Mouse (Mus musculus): ENCODE measurements around the gene Cmah. TPM values are rescaled to one million over a fixed set of nuclear protein-coding genes. Genes with fewer than 3 reads are reported as not detected.

The Cmah gene
- polyA plus RNA-seq, 1 experiment from 2014 or later, result 0.43 TPM

DNA sequence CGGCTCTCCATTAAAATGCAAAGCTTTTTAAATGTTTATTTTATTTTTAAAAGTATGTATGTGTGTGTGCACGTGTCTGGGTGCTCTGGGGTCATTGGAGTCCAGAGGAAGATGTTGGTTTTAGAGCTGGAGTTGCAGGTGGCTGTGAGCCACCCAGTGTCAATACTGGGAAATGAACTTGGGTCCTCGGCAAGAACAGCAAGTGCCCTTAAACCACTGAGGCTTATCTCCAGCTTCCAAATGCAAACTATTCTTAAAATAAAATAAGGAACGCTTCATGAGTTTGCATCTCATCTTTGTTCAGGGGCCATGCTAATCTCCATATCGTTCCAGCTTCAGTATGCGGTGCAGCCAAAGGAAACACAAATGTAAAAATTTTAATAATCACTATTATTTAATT lies 159.2 kb downstream of the Cmah start:
- Histone ChIP-seq H3K27ac (ENCODE audit: low read depth, low read length) (no peak overlapping the region), H3K4me2 (replicated peaks; ENCODE audit: low read depth, low read length) (no peak overlapping the region), H3K27me3 (ENCODE audit: control insufficient read depth, insufficient read depth, low read length) (no peaks in the 10 kb centered on the region), H3K36me3 (ENCODE audit: control insufficient read depth, insufficient read depth, low read length) (no peaks in the 10 kb centered on the region), H3K4me1 (replicated peaks; ENCODE audit: control insufficient read depth, insufficient read depth, low read length) (no peaks in the 10 kb centered on the region), H3K4me3 (ENCODE audit: low read depth, low read length) (no peak overlapping the region), H3K9ac (ENCODE audit: low read depth, low read length) (no peak overlapping the region), H3K9me3 (ENCODE audit: control insufficient read depth, low read length) (no peaks in the 10 kb centered on the region)
- ATAC-seq (ENCODE audit: low FRiP score) (no peak), DNase-seq (ENCODE audit: low spot score) (no peak)
- WGBS, result 83% methylated on average over 6 of the region's 6 CpGs

DNA sequence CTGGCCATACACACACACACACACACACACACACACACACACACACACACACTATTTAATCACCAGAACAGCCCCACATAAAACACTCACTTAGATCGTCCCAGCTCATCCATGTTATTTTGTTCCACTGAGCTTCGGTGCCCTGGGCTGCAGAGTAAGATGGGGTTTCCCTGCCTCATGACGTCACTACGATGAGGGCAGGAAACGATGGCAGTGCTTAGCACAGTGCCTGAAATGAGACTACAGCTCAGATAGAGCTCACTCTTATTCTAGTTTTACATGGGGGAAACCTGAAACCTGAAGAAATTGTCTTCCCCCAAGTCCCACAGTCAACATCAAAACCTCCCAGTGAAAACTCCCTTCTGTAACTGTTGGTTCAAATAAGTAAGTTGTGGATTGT lies 159.9 kb downstream of the Cmah start:
- H3K27ac ChIP-seq (ENCODE audit: low read depth, low read length), result no peak overlapping the region
- no peak for ATAC-seq (ENCODE audit: low FRiP score)
- H3K4me1 ChIP-seq (replicated peaks; ENCODE audit: control insufficient read depth, insufficient read depth, low read length), result no peaks in the 10 kb centered on the region
- DNase-seq (ENCODE audit: low spot score), result no peak
- H3K4me3 ChIP-seq (ENCODE audit: low read depth, low read length), result no peak overlapping the region
- WGBS, result 88% methylated on average over 5 of the region's 5 CpGs
- H3K9me3 ChIP-seq (ENCODE audit: control insufficient read depth, low read length), result no peaks in the 10 kb centered on the region
- H3K27me3 ChIP-seq (ENCODE audit: control insufficient read depth, insufficient read depth, low read length), result no peaks in the 10 kb centered on the region
- no peak overlapping the region for H3K9ac ChIP-seq (ENCODE audit: low read depth, low read length)
- no peaks in the 10 kb centered on the region for H3K36me3 ChIP-seq (ENCODE audit: control insufficient read depth, insufficient read depth, low read length)
- no peak overlapping the region for H3K4me2 ChIP-seq (replicated peaks; ENCODE audit: low read depth, low read length)

DNA sequence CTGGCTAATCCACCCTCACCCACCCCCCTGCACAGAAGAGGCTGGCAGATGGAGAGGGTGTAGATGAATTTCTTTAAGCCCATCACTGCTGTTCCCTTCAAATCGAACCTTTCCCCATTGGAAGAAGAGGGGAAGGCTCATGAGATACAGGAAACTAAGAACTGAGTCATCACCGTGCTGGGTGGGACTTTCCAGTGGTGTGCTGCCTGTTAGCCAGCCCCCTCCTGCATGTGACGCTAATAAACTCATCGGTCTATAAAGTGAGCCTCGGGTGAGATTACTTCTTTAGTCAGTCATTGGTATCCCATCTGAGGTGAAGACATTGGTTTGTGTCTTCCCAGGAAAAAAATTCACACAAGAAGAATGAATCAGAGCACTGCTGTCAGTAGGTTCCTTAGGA lies 160.3 kb downstream of the Cmah start:
- Histone ChIP-seq H3K4me3 (ENCODE audit: low read depth, low read length) (no peak overlapping the region), H3K36me3 (ENCODE audit: control insufficient read depth, insufficient read depth, low read length) (no peaks in the 10 kb centered on the region), H3K4me2 (replicated peaks; ENCODE audit: low read depth, low read length) (no peak overlapping the region), H3K4me1 (replicated peaks; ENCODE audit: control insufficient read depth, insufficient read depth, low read length) (no peaks in the 10 kb centered on the region), H3K27me3 (ENCODE audit: control insufficient read depth, insufficient read depth, low read length) (no peaks in the 10 kb centered on the region), H3K9ac (ENCODE audit: low read depth, low read length) (no peak overlapping the region), H3K27ac (ENCODE audit: low read depth, low read length) (no peak overlapping the region), H3K9me3 (ENCODE audit: control insufficient read depth, low read length) (no peaks in the 10 kb centered on the region)
- ATAC-seq (ENCODE audit: low FRiP score), result no peak
- whole genome bisulfite sequencing, result 86% methylated on average over 5 of the region's 5 CpGs
- DNase-seq (ENCODE audit: low spot score), result no peak

DNA sequence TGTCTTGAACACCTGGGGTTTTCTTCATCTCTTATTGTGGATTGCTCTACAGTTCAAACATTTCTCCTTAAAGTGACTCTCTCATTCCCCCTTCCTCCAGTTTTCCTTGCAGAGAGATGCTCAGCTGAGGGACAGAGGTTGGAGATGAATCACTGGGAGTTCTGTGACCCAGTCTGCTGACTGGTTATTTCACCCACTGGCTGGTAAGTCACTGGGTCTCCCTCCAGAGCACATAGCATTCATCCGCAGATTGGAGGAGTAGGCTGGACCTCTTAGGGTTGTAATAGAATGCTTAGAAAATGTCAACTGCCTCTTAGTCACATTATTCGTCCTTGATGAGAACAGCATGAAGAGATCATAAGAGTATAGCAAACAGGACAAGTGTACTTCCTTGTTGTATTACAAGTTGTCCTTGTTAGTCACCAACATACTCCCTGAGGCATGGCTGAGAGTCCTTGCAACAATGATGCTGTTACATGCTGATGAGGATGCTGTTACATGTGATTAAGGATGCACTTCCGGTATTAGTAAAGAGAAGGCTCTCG lies 161.4 kb downstream of the Cmah start:
- no peak for DNase-seq (ENCODE audit: low spot score)
- H3K4me3 ChIP-seq (ENCODE audit: low read depth, low read length), result no peak overlapping the region
- WGBS, result 91% methylated on average over 4 of the region's 4 CpGs
- H3K9me3 ChIP-seq (ENCODE audit: control insufficient read depth, low read length), result no peaks in the 10 kb centered on the region
- no peak overlapping the region for H3K4me2 ChIP-seq (replicated peaks; ENCODE audit: low read depth, low read length)
- no peak overlapping the region for H3K27ac ChIP-seq (ENCODE audit: low read depth, low read length)
- ATAC-seq (ENCODE audit: low FRiP score), result no peak
- H3K4me1 ChIP-seq (replicated peaks; ENCODE audit: control insufficient read depth, insufficient read depth, low read length), result no peaks in the 10 kb centered on the region
- H3K9ac ChIP-seq (ENCODE audit: low read depth, low read length), result no peak overlapping the region
- H3K36me3 ChIP-seq (ENCODE audit: control insufficient read depth, insufficient read depth, low read length), result no peaks in the 10 kb centered on the region
- H3K27me3 ChIP-seq (ENCODE audit: control insufficient read depth, insufficient read depth, low read length), result no peaks in the 10 kb centered on the region

DNA sequence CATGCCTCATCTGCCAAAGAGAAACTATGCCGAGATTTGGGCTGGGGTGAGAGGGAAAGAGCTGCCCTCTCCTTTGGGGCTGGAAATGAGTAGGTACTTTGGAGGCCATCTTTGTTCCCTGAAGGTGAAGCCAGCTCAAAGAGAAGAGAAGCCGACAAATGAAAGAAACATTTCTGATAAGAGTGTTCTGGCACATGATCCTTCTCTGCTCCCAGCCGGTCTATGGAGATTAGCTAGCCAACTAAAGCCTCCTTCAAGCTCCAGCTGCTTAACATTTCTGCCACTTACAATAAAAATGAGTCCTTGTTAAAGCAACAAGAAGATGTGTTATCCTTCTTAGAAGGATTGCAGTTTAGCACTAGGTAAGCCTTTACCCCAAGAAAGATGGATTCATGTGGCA lies 162.3 kb downstream of the Cmah start:
- Histone ChIP-seq H3K9ac (ENCODE audit: low read depth, low read length) (no peak overlapping the region), H3K27me3 (ENCODE audit: control insufficient read depth, insufficient read depth, low read length) (no peaks in the 10 kb centered on the region), H3K27ac (ENCODE audit: low read depth, low read length) (no peak overlapping the region), H3K9me3 (ENCODE audit: control insufficient read depth, low read length) (no peaks in the 10 kb centered on the region), H3K4me1 (replicated peaks; ENCODE audit: control insufficient read depth, insufficient read depth, low read length) (no peaks in the 10 kb centered on the region), H3K4me3 (ENCODE audit: low read depth, low read length) (no peak overlapping the region), H3K4me2 (replicated peaks; ENCODE audit: low read depth, low read length) (no peak overlapping the region), H3K36me3 (ENCODE audit: control insufficient read depth, insufficient read depth, low read length) (no peaks in the 10 kb centered on the region)
- no peak for DNase-seq (ENCODE audit: low spot score)
- ATAC-seq (ENCODE audit: low FRiP score), result no peak
- 93% methylated on average over 3 of the region's 3 CpGs for WGBS

DNA sequence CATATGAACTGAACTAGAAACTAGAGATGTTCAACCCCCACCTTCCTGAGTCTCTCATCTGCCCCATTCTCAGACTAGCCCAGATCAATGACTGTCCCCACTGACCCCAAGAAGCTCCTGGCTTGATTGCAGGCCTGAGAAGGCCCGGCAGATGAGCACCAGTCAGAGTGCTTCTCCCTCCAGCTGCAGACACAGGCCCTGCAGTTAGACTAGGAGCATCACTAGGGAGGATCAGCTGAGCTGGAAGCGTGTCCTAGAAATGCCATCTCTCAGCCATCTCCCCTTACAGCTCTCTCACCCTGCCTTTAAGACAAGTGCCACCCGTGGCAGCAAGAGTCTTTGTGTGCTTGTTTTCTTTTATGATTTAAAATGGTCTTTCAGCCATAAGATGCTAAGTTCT lies 162.8 kb downstream of the Cmah start:
- Histone ChIP-seq H3K27ac (ENCODE audit: low read depth, low read length) (no peak overlapping the region), H3K4me2 (replicated peaks; ENCODE audit: low read depth, low read length) (no peak overlapping the region), H3K4me1 (replicated peaks; ENCODE audit: control insufficient read depth, insufficient read depth, low read length) (no peaks in the 10 kb centered on the region), H3K9me3 (ENCODE audit: control insufficient read depth, low read length) (no peaks in the 10 kb centered on the region), H3K27me3 (ENCODE audit: control insufficient read depth, insufficient read depth, low read length) (no peaks in the 10 kb centered on the region), H3K9ac (ENCODE audit: low read depth, low read length) (no peak overlapping the region), H3K4me3 (ENCODE audit: low read depth, low read length) (no peak overlapping the region), H3K36me3 (ENCODE audit: control insufficient read depth, insufficient read depth, low read length) (no peaks in the 10 kb centered on the region)
- 69% methylated on average over 3 of the region's 3 CpGs for WGBS
- no peak for DNase-seq (ENCODE audit: low spot score)
- ATAC-seq (ENCODE audit: low FRiP score), result no peak

DNA sequence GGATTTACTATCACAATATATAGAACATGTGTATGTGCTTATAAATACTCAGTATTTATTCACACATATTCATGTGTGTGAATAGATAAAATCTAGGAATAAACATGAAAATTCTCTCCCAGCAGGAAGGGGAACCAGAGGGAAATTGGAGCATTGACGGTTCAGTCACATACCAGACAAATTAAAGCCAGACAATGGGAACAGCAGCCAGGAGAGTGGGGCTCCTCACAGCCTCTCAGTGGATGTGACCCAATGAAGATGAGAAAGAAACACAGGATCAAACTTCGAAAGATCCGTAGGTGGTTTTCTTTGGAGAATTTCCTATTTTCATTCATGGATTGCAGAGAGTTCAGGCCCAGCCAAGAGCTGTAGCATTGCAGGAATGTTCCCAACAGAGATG lies 163.9 kb downstream of the Cmah start:
- no peak overlapping the region for H3K27ac ChIP-seq (ENCODE audit: low read depth, low read length)
- H3K9ac ChIP-seq (ENCODE audit: low read depth, low read length), result no peak overlapping the region
- 56% methylated on average over 3 of the region's 3 CpGs for WGBS
- no peak overlapping the region for H3K4me2 ChIP-seq (replicated peaks; ENCODE audit: low read depth, low read length)
- ATAC-seq (ENCODE audit: low FRiP score) (no peak), DNase-seq (ENCODE audit: low spot score) (no peak)
- no peaks in the 10 kb centered on the region for H3K9me3 ChIP-seq (ENCODE audit: control insufficient read depth, low read length)
- H3K4me1 ChIP-seq (replicated peaks; ENCODE audit: control insufficient read depth, insufficient read depth, low read length), result no peaks in the 10 kb centered on the region
- no peak overlapping the region for H3K4me3 ChIP-seq (ENCODE audit: low read depth, low read length)
- H3K27me3 ChIP-seq (ENCODE audit: control insufficient read depth, insufficient read depth, low read length), result no peaks in the 10 kb centered on the region
- H3K36me3 ChIP-seq (ENCODE audit: control insufficient read depth, insufficient read depth, low read length), result no peaks in the 10 kb centered on the region

DNA sequence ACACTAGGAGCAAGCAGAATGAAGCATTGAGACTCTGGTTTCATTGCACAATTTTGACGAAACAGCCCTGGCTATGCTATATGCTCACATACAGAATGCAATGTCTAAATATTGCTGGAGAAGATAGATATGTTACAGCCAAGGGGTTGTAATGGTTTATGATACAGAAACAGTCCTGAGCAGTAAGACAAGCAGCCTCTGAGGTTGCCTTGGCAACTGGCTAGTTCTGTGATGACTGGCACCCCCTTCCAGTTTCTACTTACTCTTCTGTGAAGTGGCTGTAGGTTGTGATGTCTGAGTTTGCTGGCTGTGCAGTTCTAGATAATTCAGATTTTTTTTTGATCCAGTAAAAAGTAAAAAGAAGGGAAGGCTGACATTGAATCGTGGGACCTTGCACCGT lies 166.6 kb downstream of the Cmah start:
- Histone ChIP-seq H3K27ac (ENCODE audit: low read depth, low read length) (no peak overlapping the region), H3K4me1 (replicated peaks; ENCODE audit: control insufficient read depth, insufficient read depth, low read length) (no peaks in the 10 kb centered on the region), H3K27me3 (ENCODE audit: control insufficient read depth, insufficient read depth, low read length) (no peaks in the 10 kb centered on the region), H3K4me2 (replicated peaks; ENCODE audit: low read depth, low read length) (no peak overlapping the region), H3K9me3 (ENCODE audit: control insufficient read depth, low read length) (no peaks in the 10 kb centered on the region), H3K9ac (ENCODE audit: low read depth, low read length) (no peak overlapping the region), H3K4me3 (ENCODE audit: low read depth, low read length) (no peak overlapping the region), H3K36me3 (ENCODE audit: control insufficient read depth, insufficient read depth, low read length) (no peaks in the 10 kb centered on the region)
- WGBS, result 87% methylated on average over 3 of the region's 3 CpGs
- DNase-seq (ENCODE audit: low spot score), result no peak
- ATAC-seq (ENCODE audit: low FRiP score), result no peak

DNA sequence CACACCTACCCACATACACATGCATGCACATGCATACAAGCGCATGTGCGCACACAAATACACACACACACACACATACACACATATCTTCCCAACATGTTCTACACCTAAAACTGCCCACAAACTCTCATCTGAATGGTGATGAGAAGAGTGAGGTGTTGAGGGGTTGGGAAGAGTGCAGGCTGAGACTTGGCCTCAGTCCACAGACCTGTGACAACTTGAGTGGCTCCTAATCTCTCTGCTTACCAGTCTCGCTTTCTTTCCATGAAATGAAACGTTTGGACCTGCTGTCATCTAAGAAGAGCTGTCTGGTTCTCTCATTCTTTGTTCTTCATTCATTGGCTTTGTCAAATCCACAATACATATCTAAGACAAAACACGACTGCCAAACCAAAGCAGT lies 169.1 kb downstream of the Cmah start:
- no peak overlapping the region for H3K4me3 ChIP-seq (ENCODE audit: low read depth, low read length)
- no peak for ATAC-seq (ENCODE audit: low FRiP score)

More for the DNA sequence above, 169.1 kb downstream of the Cmah start:
- no peak overlapping the region for H3K4me2 ChIP-seq (replicated peaks; ENCODE audit: low read depth, low read length)
- DNase-seq (ENCODE audit: low spot score), result no peak
- no peaks in the 10 kb centered on the region for H3K9me3 ChIP-seq (ENCODE audit: control insufficient read depth, low read length)
- no peaks in the 10 kb centered on the region for H3K36me3 ChIP-seq (ENCODE audit: control insufficient read depth, insufficient read depth, low read length)
- H3K4me1 ChIP-seq (replicated peaks; ENCODE audit: control insufficient read depth, insufficient read depth, low read length), result no peaks in the 10 kb centered on the region; the same call in 1 of the 2 replicates
- no peak overlapping the region for H3K9ac ChIP-seq (ENCODE audit: low read depth, low read length)
- WGBS, result 89% methylated on average over 5 of the region's 5 CpGs
- H3K27ac ChIP-seq (ENCODE audit: low read depth, low read length), result no peak overlapping the region
- H3K27me3 ChIP-seq (ENCODE audit: control insufficient read depth, insufficient read depth, low read length), result no peaks in the 10 kb centered on the region
